Mouse (Mus musculus) common myeloid progenitor, adult 5-6 weeks (primary cell): ENCODE results near the gene Celf5. TPM values are rescaled to one million over a fixed set of nuclear protein-coding genes. Genes with fewer than 3 reads are reported as not detected.

Experiments
- ATAC-seq: replicated peaks from 2 replicates; pipeline ENCODE4 v1.8.0; 2016; ENCODE audit warnings: low read depth, mild to moderate bottlenecking, moderate TSS enrichment, inconsistent platforms; ENCODE audit not compliant: poor library complexity, severe bottlenecking
- total RNA-seq: library from RNA; stranded (forward); fragments of 200-1000, 187-1606 nt; gene quantifications from 2 replicates; pipeline ENCODE4 v1.2.3, GENCODE M21; 2017

Celf5 gene
- total RNA-seq, 1 experiment from 2014 or later, result 0.14 TPM

- no peak for ATAC-seq
Measured at GRCm38 (mm10) chr10:81418216-81419070, 64.1 kb downstream of the Celf5 start.

GRCm38 (mm10) chr10:81417227-81418215 is 65.0 kb downstream of the Celf5 start:
- ATAC-seq, result no peak

- peak; percentile 48 for ATAC-seq
Measured at GRCm38 (mm10) chr10:81416581-81417226, 65.8 kb downstream of the Celf5 start.

- no peak for ATAC-seq
Measured at GRCm38 (mm10) chr10:81415549-81416310, 66.8 kb downstream of the Celf5 start.

DNA sequence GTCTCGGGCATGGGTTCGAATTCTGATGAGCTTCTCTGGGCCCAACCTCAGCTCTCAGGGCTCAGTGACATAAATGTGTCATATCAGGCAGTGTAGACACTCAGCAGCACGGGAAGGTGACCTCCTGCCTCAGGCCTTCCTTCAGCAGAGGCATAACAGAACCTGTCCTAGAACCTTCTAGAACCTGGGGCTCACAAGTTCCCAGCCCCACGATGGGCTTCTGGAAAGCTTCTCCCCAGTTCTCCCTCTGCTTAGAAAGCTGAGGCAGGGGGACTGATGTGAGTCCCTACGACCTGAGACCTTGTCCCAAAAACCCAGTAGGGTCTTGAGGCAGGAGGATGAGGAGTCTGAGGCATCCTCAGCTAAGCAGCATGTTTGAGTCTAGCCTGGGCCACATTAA is 67.4 kb downstream of the Celf5 start:
- no peak for ATAC-seq

- ATAC-seq, result no peak
Measured at GRCm38 (mm10) chr10:81414682-81415081, 67.8 kb downstream of the Celf5 start.

DNA sequence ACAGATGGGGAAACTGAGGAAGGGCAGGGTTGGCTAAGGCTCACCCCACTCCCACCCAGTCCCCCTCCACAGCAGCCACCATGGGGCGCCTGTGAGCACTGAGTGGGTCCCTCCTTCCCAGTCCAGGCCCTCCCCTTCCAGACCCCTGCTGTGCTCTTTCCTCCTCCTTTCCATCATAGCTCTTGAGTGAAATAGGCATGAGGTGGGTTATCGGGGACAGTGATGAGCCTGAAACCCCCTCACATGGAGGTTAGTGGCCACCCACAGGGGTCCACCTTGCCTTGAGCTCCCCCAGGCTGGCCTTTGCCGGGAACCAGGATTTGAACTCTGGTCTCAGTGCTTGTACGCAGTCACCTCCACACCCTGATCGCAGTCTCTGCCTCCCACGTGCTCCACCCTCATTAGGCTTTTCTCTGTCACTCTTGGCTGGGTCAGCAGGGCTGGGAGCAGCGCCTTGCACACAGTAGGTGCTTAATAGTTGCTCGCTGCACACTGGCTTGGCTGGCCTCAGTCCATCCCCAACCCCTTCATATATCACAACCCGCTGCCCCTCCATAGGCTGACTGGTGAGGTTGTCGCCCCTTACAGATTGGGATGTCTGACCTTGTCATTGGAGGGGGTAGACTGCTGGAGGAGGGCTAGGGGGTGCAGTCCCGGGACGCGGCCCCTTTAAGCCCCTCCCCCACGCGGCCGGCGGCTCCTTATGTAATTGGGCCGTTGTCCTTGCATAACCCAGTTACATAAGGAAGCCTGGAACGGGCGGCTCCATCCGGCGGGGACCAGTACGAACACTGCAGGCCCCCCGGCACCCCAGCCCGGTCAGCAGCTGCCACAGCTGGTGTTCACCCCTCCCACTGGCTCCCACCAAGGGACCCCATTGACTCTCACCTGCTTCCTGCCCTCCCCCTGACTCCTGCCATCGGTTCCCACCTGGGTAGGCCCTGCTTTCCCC is 68.9 kb downstream of the Celf5 start:
- ATAC-seq, result peak; percentile 55

- ATAC-seq, result no peak
Measured at GRCm38 (mm10) chr10:81412586-81413309, 69.8 kb downstream of the Celf5 start.

DNA sequence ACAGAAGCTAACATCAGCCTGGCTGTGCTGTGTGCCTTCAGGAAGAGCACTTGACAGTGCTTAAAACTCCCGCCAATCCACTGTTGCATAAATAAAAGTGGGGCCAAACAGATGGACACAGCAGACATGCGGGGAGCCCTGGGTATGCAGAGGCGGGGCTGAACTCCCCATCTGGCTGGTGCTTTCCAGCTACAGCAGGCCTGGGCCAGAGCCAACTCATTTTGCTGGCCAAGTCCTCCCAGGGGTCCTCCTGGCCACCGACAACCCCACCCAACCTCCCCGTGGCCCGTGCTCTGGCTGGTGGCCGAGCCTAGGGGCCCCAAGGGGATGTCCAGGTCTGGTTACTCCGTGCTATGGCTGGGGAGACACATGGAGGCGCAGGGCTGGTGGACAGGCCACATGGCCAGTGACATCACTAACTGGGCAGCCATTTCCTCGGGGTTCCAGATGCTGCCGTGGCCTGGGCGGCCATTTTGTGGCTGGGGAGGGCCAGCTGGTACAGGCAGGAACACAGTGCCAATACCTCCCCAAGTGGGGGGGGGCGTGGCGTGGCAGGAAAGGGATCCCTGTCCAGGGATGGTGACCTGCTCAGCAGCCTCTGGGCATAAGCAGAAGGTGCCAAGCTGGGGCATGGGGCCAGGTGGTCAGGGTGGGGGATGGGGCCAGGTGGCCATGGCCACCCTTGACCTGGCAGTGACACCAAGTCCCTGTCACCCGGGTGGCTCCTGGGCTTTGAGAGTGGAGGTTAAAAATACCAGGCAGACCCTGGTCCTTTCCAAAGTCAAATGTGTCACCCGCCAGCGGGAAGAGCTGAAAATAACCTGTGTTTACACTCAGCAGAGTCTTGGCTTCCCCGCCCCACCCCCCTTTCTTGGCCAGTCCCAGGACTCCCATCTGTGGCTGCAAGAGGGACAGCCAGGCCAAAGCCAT is 70.8 kb downstream of the Celf5 start:
- ATAC-seq, result no peak

GRCm38 (mm10) chr10:81410981-81411380 is 71.5 kb downstream of the Celf5 start:
- ATAC-seq, result no peak

DNA sequence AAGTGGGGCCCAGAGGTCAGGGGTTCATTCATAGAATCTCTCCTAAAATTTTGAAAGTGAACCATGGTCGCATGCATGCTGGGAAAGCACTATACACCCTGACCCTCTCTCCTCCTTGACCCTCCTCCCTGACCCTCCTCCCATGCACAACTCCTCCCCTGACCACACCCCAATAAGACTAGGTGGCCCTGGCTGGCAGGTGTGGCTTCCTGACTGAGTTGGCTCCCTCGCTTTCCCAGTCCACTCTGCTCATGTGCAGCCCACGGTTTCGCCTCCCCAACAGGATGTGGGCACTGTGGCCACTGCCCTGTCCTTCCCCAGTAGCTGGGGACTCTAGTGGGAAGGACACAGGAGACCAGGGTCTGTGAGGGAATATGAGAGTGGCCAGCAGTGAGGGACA is 72.2 kb downstream of the Celf5 start:
- no peak for ATAC-seq

DNA sequence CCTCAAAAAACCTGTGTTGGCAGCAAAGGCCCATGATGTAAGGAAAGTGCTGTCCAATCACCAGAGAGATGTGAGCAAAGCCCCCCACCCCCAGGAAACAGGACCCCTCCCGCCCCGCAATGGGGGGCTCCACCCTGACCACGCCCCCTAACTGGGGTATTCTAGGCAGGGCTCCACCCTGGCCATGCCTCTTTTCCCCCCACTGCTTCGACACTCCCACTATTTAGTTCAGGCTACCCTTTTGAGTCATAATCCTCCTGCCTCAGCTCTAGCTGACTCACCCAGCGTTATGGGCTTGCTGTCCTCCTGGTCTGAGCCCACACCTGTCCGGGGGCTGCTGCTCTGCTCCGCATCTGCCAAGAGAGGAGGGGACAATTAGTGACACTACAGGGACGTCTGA is 73.2 kb downstream of the Celf5 start:
- no peak for ATAC-seq

Other genes starting within 250 kb of the Celf5 start
- 0.19 TPM in 1 of 2 replicates, not detected in the other for gene Zfr2, start 249.6 kb downstream of the Celf5 start, total RNA-seq
- 19.7 and 20.3 TPM in 2 replicates for gene Matk, start 229.8 kb downstream of the Celf5 start, total RNA-seq
- 132 and 198 TPM in 2 replicates for gene Mrpl54, start 215.8 kb downstream of the Celf5 start, total RNA-seq
- 12.1 and 14.5 TPM in 2 replicates for gene Apba3, start 215.7 kb downstream of the Celf5 start, total RNA-seq
- gene Tjp3, start 191.1 kb downstream of the Celf5 start, total RNA-seq, result 3.5 and 4.4 TPM in 2 replicates
- gene Pip5k1c, start 189.7 kb downstream of the Celf5 start, total RNA-seq, result 24.4 and 36.8 TPM in 2 replicates
- 27.9 and 35.1 TPM in 2 replicates for gene Cactin, start 161.6 kb downstream of the Celf5 start, total RNA-seq
- gene Tbxa2r, start 154.0 kb downstream of the Celf5 start, total RNA-seq, result 3.4 and 4.2 TPM in 2 replicates
- not detected in 2 replicates for gene Gipc3, start 139.4 kb downstream of the Celf5 start, total RNA-seq
- gene Hmg20b, start 132.2 kb downstream of the Celf5 start, total RNA-seq, result 33.2 and 35.5 TPM in 2 replicates
- gene Mfsd12, start 125.2 kb downstream of the Celf5 start, total RNA-seq, result 8.7 and 17.4 TPM in 2 replicates
- gene 4930404N11Rik, start 116.9 kb downstream of the Celf5 start, total RNA-seq, result 0.23 TPM in 1 of 2 replicates, not detected in the other
- gene Fzr1, start 104.2 kb downstream of the Celf5 start, total RNA-seq, result 21.9 and 24.8 TPM in 2 replicates
- gene Dohh, start 98.3 kb downstream of the Celf5 start, total RNA-seq, result 34.7 and 50.7 TPM in 2 replicates
- 0.19 and 2.4 TPM in 2 replicates for gene Gm48551, start 98.2 kb downstream of the Celf5 start, total RNA-seq
- gene Gm48552, start 93.7 kb downstream of the Celf5 start, total RNA-seq, result 1.6 TPM in 1 of 2 replicates, not detected in the other
- 5.0 and 13.2 TPM in 2 replicates for gene Smim24, start 89.7 kb downstream of the Celf5 start, total RNA-seq
- 13.7 and 18.2 TPM in 2 replicates for gene Nfic, start 27.1 kb downstream of the Celf5 start, total RNA-seq
- 46.6 and 52.9 TPM in 2 replicates for gene Ncln, start 13.7 kb upstream of the Celf5 start, total RNA-seq
- 10.3 and 14.4 TPM in 2 replicates for gene S1pr4, start 17.4 kb upstream of the Celf5 start, total RNA-seq
- gene Gna15, start 41.5 kb upstream of the Celf5 start, total RNA-seq, result 30.6 and 39.1 TPM in 2 replicates
- 5.0 and 5.7 TPM in 2 replicates for gene Gna11, start 62.5 kb upstream of the Celf5 start, total RNA-seq
- 134 and 183 TPM in 2 replicates for gene Aes, start 76.8 kb upstream of the Celf5 start, total RNA-seq
- 1.5 and 3.3 TPM in 2 replicates for gene Tle2, start 91.9 kb upstream of the Celf5 start, total RNA-seq
- 8.4 and 26.1 TPM in 2 replicates for gene Tle6, start 118.4 kb upstream of the Celf5 start, total RNA-seq
- 1.4 and 2.1 TPM in 2 replicates for gene BC025920, start 123.6 kb upstream of the Celf5 start, total RNA-seq
- gene Sirt6, start 145.1 kb upstream of the Celf5 start, total RNA-seq, result 3.7 and 5.2 TPM in 2 replicates
- gene Ankrd24, start 145.8 kb upstream of the Celf5 start, total RNA-seq, result 8.1 and 10.6 TPM in 2 replicates
- 3.6 and 5.5 TPM in 2 replicates for gene Gm10778, start 166.3 kb upstream of the Celf5 start, total RNA-seq
- 20.1 and 22.7 TPM in 2 replicates for gene Zfp433, start 222.1 kb upstream of the Celf5 start, total RNA-seq